Mouse (Mus musculus) embryo, embryonic 11.5 days (tissue): ENCODE data around the gene 9430097D07Rik.

Experiments
- DNase-seq: peaks from one replicate; pipeline ENCODE4 v3.0.0-alpha.2; 2012; ENCODE audit warnings: low read depth, low spot score

The 9430097D07Rik gene

DNA sequence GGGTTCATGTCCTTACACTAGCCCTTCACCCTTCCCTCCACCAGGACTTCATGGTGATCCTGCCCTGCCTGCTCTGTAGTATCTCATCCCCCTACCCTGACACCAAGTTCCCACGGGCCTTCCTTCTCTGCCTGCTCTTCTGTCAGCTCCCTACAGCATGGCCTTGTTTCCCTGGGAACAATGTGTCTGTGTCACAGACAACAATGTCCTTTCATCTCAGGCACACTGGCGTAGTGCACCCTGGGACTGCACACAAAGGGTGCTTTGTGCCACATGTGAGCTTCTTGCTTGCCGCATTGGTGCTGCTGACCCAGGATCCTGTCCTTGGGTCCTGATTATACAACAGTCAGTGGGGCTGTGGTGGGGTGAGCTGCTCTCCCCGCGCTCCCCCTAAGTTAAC is 15.9 kb downstream of the 9430097D07Rik start:
- no peak for DNase-seq

DNA sequence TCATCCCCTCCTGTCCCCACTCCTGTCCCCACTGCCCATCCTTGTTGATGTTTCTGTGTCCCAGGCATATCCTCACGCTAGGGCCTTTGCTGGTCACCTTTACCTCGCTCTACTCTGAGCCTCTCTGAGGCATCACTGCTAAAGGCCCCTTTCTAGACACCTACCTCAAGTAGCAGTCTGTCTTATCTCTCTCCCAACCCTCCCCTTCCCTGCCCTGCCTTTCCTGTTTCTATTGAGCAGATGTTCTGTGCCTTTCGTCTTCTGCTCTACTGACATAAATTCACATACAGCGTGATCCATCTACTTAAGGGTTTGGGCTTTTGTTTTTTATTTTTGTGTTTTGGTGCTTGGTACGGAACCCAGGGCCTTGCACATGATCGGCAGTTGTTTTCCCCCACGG is 19.5 kb downstream of the 9430097D07Rik start:
- no peak for DNase-seq

DNA sequence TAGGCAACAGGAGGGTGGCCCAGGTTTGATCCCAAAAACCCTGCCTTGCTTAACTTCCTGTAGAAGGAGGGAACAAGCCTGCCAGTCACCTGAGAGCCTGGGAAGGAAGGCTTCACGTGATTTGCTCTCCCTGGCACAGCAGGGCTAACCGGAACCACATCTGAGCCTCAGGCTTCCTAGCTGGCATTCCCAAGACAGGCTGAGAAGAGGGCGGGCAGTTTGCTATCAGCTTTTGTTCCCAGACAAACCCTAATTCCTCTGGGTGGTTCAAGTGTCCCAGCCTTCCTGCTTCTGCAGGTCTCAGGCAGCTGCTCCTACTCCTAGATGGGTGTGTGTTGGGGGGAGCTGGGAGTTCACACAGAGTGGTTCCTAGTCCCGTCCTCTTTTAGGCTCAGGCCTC is 20.0 kb downstream of the 9430097D07Rik start:
- DNase-seq = no peak

DNA sequence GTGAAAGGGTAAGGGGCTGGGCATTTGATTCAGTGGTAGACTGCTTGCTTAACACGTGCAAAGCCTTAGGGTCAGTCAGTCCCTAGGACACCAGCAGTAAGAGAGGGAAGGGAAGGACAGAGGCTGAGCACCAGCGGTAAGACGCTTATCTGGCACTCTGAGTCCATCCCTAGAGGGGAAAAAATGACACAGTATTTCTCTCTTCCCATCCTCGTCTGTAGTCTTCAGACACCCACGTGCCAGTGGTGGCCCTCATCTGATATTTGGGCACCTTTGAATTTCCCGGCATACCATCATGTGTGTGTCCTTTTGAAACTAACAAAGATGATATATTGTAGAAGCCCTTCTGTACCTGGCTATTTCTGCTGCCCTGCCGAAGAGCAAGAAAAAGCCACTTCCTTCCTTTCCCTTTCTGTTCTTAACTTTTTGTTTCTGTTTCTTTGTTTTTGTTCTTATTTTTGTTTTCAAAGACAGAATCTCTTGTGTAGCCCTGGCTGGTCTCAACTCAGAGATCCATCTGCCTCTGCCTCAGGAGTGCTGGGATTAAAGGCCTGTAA is 21.8 kb downstream of the 9430097D07Rik start:
- no peak for DNase-seq

DNA sequence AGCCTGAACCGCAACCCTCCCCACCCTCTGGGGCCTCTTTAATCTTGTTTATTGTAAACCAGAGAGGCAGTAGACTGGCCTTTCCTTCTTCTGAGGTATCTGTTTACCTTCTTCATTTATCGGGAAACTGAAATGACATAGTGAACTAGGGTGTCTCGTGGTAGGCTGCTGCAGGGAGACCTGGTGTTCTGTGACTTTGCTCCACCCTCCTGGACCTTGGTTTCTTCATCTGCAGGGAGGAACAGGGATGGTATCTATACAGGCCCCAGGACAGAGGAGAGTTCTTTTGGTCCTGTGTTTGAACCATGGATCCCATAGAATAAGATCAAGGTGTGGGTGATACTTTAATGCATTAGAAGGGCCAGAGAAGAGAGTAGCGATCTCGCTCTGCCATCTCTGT is 24.2 kb downstream of the 9430097D07Rik start:
- DNase-seq = no peak

DNA sequence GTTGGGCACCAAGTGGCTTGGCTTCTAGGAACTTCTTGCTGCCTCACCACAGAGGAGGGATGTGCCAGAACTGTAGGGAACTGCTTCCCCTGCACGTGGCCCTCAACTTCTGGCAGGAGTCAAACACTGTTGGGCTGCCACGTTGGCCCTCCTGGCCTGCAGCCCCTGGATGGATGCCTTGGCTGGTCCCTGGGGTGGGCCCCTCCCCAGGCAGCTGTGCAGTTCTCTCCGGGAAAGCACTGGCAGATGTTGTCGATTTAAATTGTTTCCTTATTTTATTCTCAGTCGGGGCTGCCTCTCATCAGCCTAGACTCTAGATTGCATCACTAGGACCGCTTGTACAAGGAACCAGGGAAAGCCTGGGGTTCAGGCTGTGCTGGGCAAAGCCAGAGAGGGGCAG is 25.7 kb downstream of the 9430097D07Rik start:
- no peak for DNase-seq

DNA sequence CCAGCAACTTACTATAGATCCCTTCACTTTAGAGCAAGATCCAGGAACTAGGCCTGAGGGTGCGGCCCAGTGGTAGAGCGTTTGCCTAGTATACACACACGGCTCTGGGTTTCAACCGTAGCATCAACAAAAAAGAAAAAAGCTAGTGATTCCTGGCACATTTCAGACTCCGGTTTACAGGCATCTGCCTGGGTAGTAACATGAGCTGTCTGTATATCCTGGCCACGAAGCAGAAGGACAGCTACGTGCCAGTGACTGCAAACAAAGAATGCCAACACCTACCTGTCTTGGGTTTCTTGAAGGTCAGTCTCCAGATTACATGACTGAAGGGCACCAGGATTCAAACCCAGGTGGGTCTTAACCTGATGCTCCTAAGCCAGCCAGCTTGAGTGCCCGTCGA is 26.3 kb downstream of the 9430097D07Rik start:
- DNase-seq = no peak

DNA sequence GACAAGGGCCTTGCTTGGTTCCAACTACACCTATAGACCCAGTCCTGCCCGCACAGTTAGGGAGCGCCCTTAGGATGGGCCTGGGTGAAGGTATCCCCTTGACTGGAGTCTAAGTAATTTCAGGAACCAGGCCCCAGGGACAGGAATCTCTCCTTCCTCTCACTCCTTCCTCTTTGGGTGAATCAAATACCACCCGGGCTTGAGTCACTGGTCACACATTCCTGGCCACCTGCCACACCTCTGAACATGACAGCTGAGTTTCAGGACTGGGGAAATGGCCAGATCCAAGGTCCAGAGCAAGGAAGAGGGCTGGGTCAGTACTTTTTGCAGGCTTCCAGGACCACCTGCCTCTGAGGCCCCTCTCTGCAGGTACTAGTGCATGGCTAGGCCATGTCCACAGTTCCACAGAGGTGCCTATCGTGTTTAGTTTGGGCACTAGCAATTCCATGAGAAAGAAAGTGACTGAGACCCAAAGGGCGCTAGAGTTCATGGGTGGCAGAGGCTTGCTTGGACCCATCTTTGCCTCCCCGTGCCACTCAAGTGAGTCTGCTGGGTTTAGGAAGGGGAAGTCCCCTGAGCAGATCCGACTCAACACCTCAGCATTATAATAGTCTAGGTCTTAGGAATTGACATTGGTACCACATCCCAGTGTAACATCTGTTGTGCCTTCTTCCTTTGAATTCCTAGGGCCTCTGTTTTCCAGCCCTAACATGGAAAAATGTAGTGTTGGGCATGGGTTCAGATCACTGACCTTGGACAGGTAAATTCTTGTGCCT is 27.3 kb downstream of the 9430097D07Rik start:
- no peak for DNase-seq

DNA sequence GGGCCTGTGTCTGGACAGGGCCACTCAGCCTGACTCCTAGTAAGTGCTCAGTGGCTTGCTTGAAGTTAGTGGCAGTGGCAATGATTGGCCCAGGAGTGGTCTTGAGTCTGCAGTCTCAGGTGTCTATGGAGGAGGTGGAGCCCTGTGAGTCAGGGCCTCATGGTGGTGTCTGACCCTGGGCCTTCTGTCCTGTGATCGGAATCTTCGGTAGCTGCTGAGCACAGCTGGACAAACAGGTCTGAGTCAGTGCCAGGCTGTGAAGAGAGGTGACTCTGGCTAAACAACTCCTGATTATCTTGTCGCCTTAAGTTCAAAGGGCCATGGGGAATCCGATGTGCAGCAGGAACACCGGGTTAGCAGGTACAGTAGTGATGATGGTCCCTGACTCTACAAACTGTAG is 28.1 kb downstream of the 9430097D07Rik start:
- no peak for DNase-seq

DNA sequence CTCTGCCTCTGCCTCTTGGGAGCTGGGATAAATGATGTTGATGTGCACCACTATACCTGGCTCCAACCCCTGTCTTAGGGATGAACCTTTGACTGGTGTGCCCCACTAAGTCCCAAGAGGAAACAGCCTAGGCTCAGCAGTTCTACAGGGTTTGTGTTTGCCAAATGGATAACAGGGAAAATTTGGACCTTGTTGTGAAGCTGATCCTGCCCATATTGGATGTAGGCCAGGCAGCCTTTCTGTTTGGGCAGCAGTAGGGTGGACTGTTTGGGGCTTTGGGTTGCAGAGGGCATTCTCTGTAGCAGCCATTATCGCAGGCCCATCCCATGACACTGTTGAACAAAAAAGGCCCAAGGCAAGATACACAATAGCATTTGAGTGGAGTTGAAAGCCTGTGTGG is 28.5 kb downstream of the 9430097D07Rik start:
- DNase-seq = no peak

DNA sequence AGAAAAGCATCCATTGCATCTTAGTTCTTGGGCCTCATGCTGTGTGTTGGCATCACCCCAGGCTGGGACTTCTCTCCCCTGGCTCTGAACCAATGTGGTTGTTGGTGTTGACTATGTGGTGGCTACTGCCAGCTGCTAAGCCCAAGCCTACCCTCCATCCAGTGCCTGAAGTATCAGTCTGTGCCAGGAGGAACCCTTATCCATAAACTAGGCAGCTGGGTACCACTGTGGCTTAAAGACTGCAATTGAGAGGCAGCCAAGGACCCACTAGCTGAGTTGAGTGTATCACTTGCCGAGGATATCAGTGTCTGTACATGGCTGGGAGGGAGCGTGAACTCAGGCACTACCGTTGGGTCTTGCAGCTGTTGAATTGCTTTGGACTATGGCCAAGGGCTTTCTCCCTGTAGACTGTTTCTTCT is 32.4 kb downstream of the 9430097D07Rik start:
- DNase-seq = no peak

DNA sequence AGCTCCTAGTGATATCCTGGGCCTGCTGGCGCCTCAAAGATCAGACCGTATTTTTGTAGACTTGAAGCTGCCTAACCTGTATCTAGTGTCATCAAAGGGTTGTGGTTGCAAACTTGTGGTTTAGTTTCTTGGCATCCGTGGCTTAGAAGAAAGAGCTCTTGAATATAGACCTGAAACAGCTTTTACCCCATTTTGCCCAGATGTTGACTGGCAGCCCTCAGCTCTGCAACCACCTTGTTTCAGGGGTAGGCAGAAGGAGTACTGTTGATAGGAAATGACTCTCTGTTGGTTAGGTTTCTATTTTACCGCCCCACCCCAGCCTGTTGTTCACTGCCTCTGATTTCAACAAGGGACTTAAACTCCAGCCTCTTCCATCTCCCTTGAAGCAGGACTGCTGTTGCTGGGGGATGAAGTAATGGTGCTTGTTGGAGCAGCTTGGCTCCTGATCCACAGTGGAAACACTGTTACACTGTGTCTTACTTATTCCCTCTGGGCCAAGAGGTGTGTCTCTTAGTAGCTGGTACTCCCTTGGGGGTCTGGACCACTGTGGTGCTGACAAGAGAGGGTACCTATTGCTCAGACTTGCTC is 33.4 kb downstream of the 9430097D07Rik start:
- DNase-seq = no peak

DNA sequence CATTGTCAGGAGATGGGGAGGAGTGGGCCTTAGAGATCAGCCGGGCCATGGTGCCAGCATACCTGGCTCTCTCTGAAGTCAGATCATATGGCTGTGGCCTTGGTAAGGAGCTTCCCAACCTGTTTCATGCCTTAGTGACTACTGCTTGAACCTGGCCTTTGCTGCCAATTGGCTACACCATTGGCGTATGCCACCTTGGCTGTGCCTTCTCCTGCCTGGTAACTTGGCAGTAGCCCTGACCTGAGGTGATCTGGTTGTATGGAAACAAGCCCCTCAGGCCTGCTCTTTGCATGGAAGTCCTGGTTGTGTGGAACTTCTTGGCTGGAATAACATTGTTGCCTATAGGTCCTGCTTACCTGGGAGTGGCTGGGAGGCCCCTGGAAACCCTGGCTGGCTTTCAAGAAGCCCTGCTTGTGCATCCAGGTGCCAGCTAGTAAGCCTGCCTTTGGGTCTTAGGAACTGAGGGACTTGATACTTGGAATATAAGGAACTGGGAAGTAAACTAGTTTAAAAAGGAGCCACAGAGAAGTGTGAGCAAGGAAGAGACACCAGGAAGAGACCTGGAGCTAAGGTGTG is 34.1 kb downstream of the 9430097D07Rik start:
- no peak for DNase-seq

DNA sequence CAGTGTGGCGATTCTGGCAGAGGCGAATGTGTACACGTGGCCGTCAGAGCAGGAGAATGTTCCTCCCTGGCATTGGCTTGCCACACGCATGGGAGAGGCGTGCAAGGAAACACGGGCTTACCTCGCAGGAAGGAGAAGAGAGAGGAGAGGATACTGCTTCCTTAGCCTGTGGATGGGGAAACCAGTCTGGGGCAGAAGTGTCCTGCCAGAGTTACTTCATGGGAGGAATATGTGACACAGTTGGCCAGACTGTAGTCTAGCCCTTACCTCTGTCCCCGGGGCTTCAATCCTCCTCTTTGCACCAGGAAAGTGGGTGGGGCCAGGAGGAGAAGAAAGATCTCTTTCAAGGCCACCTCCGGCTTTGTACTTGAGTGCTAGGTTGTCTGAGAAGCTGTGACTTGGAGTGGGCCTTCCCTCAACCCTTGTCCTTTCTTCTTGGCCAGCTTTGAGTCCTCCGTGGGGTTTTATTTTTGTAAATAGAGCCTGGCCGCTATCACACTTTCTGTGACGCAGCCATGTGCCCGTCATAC is 36.0 kb downstream of the 9430097D07Rik start:
- no peak for DNase-seq

DNA sequence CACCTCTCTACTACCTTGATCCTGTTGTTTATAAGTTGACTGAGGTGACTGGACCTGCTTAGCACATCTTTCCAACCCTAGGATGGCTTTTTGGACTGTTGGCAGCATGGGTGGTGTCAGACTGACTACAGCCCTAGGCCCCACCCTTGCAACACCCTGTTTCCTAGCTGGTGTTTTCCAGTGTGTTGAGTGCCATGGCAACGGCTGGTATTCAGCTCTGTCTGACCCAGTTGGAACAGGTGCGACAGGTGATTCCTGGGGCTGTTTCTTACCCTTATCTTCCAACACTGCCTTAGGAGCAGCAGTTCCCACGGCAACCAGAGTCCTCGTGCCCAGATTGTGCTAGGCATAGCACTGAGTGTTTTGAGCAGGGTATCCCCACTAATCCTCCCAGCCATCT is 37.0 kb downstream of the 9430097D07Rik start:
- DNase-seq = no peak

DNA sequence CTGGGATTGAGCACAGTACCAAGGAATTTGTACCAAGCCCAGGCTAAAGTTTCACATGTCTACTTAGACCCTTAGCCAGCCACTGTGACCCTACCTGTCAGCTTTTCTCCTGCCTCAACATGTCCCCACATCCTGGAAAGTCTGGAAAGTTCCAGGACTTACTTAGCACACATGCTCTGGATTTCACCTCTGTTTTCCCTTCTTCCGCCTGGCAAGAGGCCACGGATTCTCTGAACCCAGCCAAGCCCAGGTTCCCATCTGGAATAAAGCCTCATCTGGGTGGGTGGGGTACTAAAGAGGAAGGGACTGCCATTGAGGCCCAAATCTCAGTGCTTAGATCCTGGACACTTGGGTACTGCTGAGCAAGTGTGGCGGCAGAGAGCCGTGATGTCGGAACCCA is 37.5 kb downstream of the 9430097D07Rik start:
- no peak for DNase-seq

DNA sequence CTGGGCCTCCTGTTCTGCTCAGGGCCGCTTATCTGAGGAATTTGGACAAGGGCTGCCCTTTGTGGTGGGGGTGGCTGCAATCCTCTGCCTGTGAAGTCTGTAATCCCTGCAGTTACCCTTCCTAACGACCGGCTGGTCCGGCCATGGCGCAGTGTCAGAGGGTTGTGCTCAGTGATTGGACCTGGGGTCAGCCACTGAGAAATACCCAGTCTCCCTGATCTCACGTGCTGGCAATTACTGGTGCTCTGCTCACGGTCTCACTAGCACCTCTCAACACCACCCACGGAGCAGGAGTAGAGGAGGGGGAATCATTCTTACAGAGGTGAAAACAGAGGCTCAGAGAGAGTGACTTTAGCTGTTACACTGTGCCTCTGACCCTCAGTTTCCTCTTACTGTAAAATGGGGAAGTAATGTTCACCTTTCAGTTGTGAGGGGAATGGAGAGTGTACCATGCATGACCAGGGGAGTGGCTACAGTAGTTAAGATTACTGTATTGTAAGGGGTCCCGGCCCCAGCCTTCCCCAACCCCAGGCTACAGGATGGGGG is 38.1 kb downstream of the 9430097D07Rik start:
- no peak for DNase-seq

DNA sequence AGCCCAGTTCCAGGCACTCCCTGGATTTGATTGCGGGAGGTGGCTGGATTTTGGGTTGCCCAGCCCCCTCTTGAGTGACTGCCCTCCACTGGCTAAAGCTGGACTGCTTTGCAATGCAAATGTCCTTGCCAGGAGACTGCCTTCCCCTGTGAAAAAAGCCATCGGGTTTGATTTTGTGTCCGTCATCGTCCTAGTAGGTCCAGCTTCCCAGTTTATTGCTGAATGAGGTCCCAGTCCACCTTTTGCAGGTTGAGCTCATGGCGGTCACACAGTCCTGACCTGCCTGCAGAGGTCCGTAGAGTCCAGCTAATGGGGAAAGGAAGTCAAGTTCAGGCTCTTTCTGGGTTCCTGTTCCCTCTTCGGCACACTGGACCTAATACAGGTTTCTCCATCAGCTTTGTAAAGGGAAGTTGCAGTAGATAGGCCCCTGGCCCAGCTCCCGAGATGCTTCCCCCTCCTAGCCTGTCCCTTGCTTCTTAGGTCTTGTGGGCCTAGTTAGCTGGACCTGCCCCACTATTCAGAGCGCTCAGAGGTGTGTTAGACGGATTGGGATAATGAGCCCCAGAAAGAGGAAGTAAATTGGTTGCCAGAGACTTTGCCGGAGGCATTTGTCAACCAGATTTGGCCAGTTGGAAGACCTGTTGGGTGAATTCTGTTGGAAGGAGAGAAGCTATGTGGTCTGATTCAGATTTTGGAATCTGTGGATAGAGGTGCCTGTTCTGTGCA is 38.7 kb downstream of the 9430097D07Rik start:
- no peak for DNase-seq

DNA sequence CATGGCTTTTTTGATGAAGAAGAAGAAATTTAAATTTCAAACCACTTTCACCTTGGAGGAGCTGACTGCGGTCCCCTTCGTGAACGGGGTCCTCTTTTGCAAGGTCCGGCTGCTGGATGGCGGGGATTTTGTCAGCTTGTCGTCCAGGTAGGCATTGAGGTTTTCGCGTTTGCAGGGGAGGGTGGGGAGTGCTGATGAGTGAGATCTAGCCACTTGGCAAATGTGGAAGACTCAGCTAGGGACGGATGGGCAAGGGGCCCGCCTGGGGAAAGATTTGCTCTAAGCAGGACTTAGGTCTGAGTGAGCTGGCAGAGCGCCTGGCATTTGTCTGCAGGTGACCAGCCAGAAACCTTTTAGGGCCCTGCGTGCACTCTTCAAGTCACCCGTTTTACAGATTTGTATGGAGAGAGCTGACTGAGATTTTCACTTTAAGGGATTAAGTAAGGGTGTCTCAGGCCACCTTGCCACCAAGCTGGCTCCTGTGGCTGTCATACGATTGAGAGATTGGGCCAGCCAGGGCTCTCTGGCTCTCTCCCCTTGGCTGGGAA is 39.3 kb downstream of the 9430097D07Rik start:
- no peak for DNase-seq

DNA sequence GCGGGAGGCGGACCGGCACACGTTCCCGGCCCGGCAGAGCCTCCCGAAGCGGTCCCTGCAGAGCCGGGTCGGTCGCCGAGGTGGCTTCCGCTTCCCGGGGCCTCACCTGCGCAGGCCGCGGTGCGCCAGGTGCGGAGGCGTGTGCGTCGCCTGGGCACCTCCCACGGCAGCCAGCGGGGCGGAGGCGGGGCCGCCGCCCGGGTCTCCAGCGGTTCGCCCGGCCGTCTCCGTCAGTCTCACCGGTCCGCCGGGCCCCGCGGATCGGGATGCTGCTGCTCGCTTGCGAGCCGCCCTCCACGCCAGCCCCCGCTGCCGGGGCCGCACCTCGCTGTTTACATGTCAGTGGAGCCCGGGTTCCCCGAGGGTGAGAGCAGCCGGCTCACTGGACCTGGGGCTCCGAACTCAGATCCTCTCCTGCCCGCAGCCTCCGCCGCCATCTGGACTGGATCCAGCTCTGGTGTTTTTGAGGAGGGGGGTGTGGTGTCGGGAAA is 39.9 kb downstream of the 9430097D07Rik start:
- DNase-seq = no peak
